Mouse (Mus musculus) mouse embryonic stem cell (cell line): ENCODE results near the gene Armc6.
"Not testable (repeated sequence)": the region's sequence is repeated elsewhere in the genome, so short reads cannot be mapped to it uniquely, and the experiment has no call there.

Experiments used
- in situ Hi-C, 2 experiments: fragments of 300-500 bp; cut with MboI; formaldehyde crosslinking; loops; 1 replicate in 1 of 2; 3 replicates in 1 of 2; pipeline ENCODE4 v1.14.3; 2019 to 2020; ENCODE audit warnings: low sequenced_read_pairs in 2 of 2, low pct_unique_long_range_greater_than_20kb in 1 of 2, mixed read lengths in 1 of 2; ENCODE audit not compliant: unreplicated experiment in 1 of 2

Armc6 gene

GRCm38 (mm10) chr8:70240642-70241041 lies 6.4 kb upstream of the Armc6 start:
- in situ Hi-C loops = no loop called here

GRCm38 (mm10) chr8:70237842-70238241 lies 3.6 kb upstream of the Armc6 start:
- in situ Hi-C loops = no loop called here

- in situ Hi-C loops = no loop called here
Measured at GRCm38 (mm10) chr8:70234781-70235128, 489 bp upstream of the Armc6 start.

GRCm38 (mm10) chr8:70233606-70234005 lies 660 bp downstream of the Armc6 start:
- in situ Hi-C loops = no loop called here

- in situ Hi-C loops = no loop called here
Measured at GRCm38 (mm10) chr8:70230837-70231236, 3.4 kb downstream of the Armc6 start.

- in situ Hi-C loops = no loop called here
Measured at GRCm38 (mm10) chr8:70227997-70228396, 6.3 kb downstream of the Armc6 start.

- in situ Hi-C loops = no loop called here
Measured at GRCm38 (mm10) chr8:70223341-70223740, 10.9 kb downstream of the Armc6 start.

- in situ Hi-C loops = no loop called here
Measured at GRCm38 (mm10) chr8:70222041-70222440, 12.2 kb downstream of the Armc6 start.

GRCm38 (mm10) chr8:70220911-70221310 lies 13.4 kb downstream of the Armc6 start:
- in situ Hi-C loops = no loop called here

GRCm38 (mm10) chr8:70220236-70220840 lies 13.9 kb downstream of the Armc6 start:
- in situ Hi-C loops = no loop called here

- in situ Hi-C loops = no loop called here
Measured at GRCm38 (mm10) chr8:70219107-70219684, 15.1 kb downstream of the Armc6 start.

- in situ Hi-C loops = no loop called here
Measured at GRCm38 (mm10) chr8:70217441-70217840, 16.8 kb downstream of the Armc6 start.

GRCm38 (mm10) chr8:70216566-70216965 lies 17.7 kb downstream of the Armc6 start:
- in situ Hi-C loops = no loop called here

GRCm38 (mm10) chr8:70216161-70216560 lies 18.1 kb downstream of the Armc6 start:
- in situ Hi-C loops = not testable (repeated sequence)

- in situ Hi-C loops = no loop called here
Measured at GRCm38 (mm10) chr8:70215092-70215491, 19.2 kb downstream of the Armc6 start.

GRCm38 (mm10) chr8:70214411-70214810 lies 19.9 kb downstream of the Armc6 start:
- in situ Hi-C loops = no loop called here

GRCm38 (mm10) chr8:70212112-70213055 lies 21.9 kb downstream of the Armc6 start, which contains the start of gene Slc25a42:
TSS of gene Slc25a42 (minus strand) at chr8:70212305.
- in situ Hi-C loops = no loop called here

GRCm38 (mm10) chr8:70211726-70212111 lies 22.5 kb downstream of the Armc6 start:
- in situ Hi-C loops = no loop called here

- in situ Hi-C loops = no loop called here
Measured at GRCm38 (mm10) chr8:70211275-70211674, 23.0 kb downstream of the Armc6 start.
